Comparison of ENCODE assay signal across 8 mouse cellular contexts in genomic region chr2:3113866-3114265, GRCm38 (mm10). TPM values are rescaled to one million over a fixed set of nuclear protein-coding genes. Genes with fewer than 3 reads are reported as not detected.
DNase-seq lines count a peak whose midpoint lies in the region; ATAC-seq and TF ChIP-seq lines count a peak whose summit lies in the region.

TSS of gene Fam171a1 (plus strand) at chr2:3114224.

- H3K4me1 ChIP-seq in lung, embryonic 15.5 days: no peaks in the 10 kb centered on the region
- no peaks in the 10 kb centered on the region for H3K4me1 ChIP-seq in forebrain, embryonic 12.5 days
- no peaks in the 10 kb centered on the region for H3K4me1 ChIP-seq in hindbrain, embryonic 12.5 days
- no peaks in the 10 kb centered on the region for H3K4me1 ChIP-seq in liver, postnatal 0 days (ENCODE audit: insufficient read depth)

- no peaks in the 10 kb centered on the region for H3K9me3 ChIP-seq in lung, embryonic 15.5 days
- H3K9me3 ChIP-seq in forebrain, embryonic 12.5 days: no peaks in the 10 kb centered on the region
- H3K9me3 ChIP-seq in hindbrain, embryonic 12.5 days (replicated peaks): no peaks in the 10 kb centered on the region
- H3K9me3 ChIP-seq in liver, postnatal 0 days (ENCODE audit: low read length): no peaks in the 10 kb centered on the region

- H3K4me3 ChIP-seq in lung, embryonic 15.5 days: 0 out of 2 replicates have a peak within 1 kb of the TSS, but pooled peaks have one; percentile 5
- no peak within 1 kb of the TSS for H3K4me3 ChIP-seq in forebrain, embryonic 12.5 days (replicated peaks)
- H3K4me3 ChIP-seq in hindbrain, embryonic 12.5 days: no peak within 1 kb of the TSS
- no peak within 1 kb of the TSS for H3K4me3 ChIP-seq in liver, postnatal 0 days (ENCODE audit: low read depth, low read length)

- DNase-seq in lung, postnatal 36 days: no peak
- DNase-seq in liver, postnatal 0 days: no peak
- DNase-seq in ovary, adult 18-20 months (ENCODE audit: low spot score): no peak
- no peak for DNase-seq in ovary, postnatal 36 days (ENCODE audit: low spot score)

- no peak for TF ChIP-seq CTCF in liver, postnatal 0 days (IDR thresholded peaks at IDR 0.05; ENCODE audit: low read depth)

- no peak for ATAC-seq in lung, embryonic 15.5 days (ENCODE audit: borderline replicate concordance, extremely low read depth, low FRiP score, low TSS enrichment)
- no peak for ATAC-seq in forebrain, embryonic 12.5 days (ENCODE audit: low FRiP score)
- ATAC-seq in hindbrain, embryonic 12.5 days (ENCODE audit: low FRiP score): no peak
- no peak for ATAC-seq in liver, postnatal 0 days
- no peak for ATAC-seq in inflammation-experienced regulatory T-cells, adult 6 months

- 56% methylated on average over 4 of the region's 4 CpGs for WGBS in lung, embryonic 15.5 days
- WGBS in forebrain, embryonic 12.5 days: 84% methylated on average over 4 of the region's 4 CpGs
- WGBS in hindbrain, embryonic 12.5 days: 87% methylated on average over 4 of the region's 4 CpGs
- 70% methylated on average over 4 of the region's 4 CpGs for WGBS in liver, postnatal 0 days (ENCODE audit: insufficient replicate concordance)

- no peaks in the 10 kb centered on the region for H3K27me3 ChIP-seq in lung, embryonic 15.5 days
- no peaks in the 10 kb centered on the region for H3K27me3 ChIP-seq in forebrain, embryonic 12.5 days
- H3K27me3 ChIP-seq in hindbrain, embryonic 12.5 days: no peaks in the 10 kb centered on the region
- peaks cover 4% of the 10 kb centered on the region; the same call in 1 of the 2 replicates for H3K27me3 ChIP-seq in liver, postnatal 0 days (ENCODE audit: insufficient read depth, low read length)

- peak within 1 kb of the TSS; percentile 64 for H3K27ac ChIP-seq in lung, embryonic 15.5 days
- no peak within 1 kb of the TSS for H3K27ac ChIP-seq in forebrain, embryonic 12.5 days
- no peak within 1 kb of the TSS for H3K27ac ChIP-seq in hindbrain, embryonic 12.5 days
- peak within 1 kb of the TSS; percentile 34 for H3K27ac ChIP-seq in liver, postnatal 0 days (ENCODE audit: low read depth)

- no peak within 1 kb of the TSS for H3K9ac ChIP-seq in lung, embryonic 15.5 days
- H3K9ac ChIP-seq in forebrain, embryonic 12.5 days: no peak within 1 kb of the TSS
- no peak within 1 kb of the TSS for H3K9ac ChIP-seq in hindbrain, embryonic 12.5 days
- no peak within 1 kb of the TSS for H3K9ac ChIP-seq in liver, postnatal 0 days (replicated peaks)

- TF ChIP-seq EP300 in liver, postnatal 0 days (IDR thresholded peaks at IDR 0.05; ENCODE audit: low read depth): no peak

- no peak within 1 kb of the TSS; the same call in 1 of the 2 replicates for H3K4me2 ChIP-seq in lung, embryonic 15.5 days
- H3K4me2 ChIP-seq in forebrain, embryonic 12.5 days: no peak within 1 kb of the TSS
- H3K4me2 ChIP-seq in hindbrain, embryonic 12.5 days (replicated peaks): no peak within 1 kb of the TSS
- no peak within 1 kb of the TSS for H3K4me2 ChIP-seq in liver, postnatal 0 days (ENCODE audit: low read depth, low read length)

- no peaks in the 10 kb centered on the region for H3K36me3 ChIP-seq in lung, embryonic 15.5 days
- H3K36me3 ChIP-seq in forebrain, embryonic 12.5 days (replicated peaks): no peaks in the 10 kb centered on the region
- no peaks in the 10 kb centered on the region for H3K36me3 ChIP-seq in hindbrain, embryonic 12.5 days
- no peaks in the 10 kb centered on the region for H3K36me3 ChIP-seq in liver, postnatal 0 days (replicated peaks; ENCODE audit: insufficient read depth, low read length)

RNA-seq across cellular contexts. Expression of gene Fam171a1, which starts in this region (rescaled TPM):
- 51.7 and 56.2 TPM in 2 replicates for polyA plus RNA-seq in lung, embryonic 15.5 days (2015; fragmentation: Nextera tagmentation; extraction: Ambion mirVana)
- 36.8 and 38.5 TPM in 2 replicates for polyA plus RNA-seq in forebrain, embryonic 12.5 days (2016; fragmentation: Nextera tagmentation; extraction: Ambion mirVana)
- 56.2 and 57.0 TPM in 2 replicates for polyA plus RNA-seq in hindbrain, embryonic 12.5 days (2016; fragmentation: Nextera tagmentation; extraction: Ambion mirVana)
- polyA plus RNA-seq in liver, postnatal 0 days (2015; fragmentation: Nextera tagmentation; extraction: Ambion mirVana): 2.4 and 2.5 TPM in 2 replicates
- not detected for polyA plus RNA-seq in inflammation-experienced regulatory T-cells, adult 6 months (2017; shearing (Covaris generic))

Comparison
In these comparisons a context has a peak if more than half of its experiments do, and no peak if none do; other contexts are left out.
1. RNA of gene Fam171a1 (polyA plus RNA-seq): 51.7 to 56.2 TPM in lung, embryonic 15.5 days, 56.2 to 57.0 TPM in hindbrain, embryonic 12.5 days and 36.8 to 38.5 TPM in forebrain, embryonic 12.5 days; 2.4 to 2.5 TPM in liver, postnatal 0 days and not detected in inflammation-experienced regulatory T-cells, adult 6 months; every median in the first group is over 10 times any median in the second.
2. H3K27ac ChIP-seq: peak in lung, embryonic 15.5 days (single experiment) and liver, postnatal 0 days (single experiment); none in forebrain, embryonic 12.5 days (single experiment) and hindbrain, embryonic 12.5 days (single experiment).